Mouse (Mus musculus) thymus, adult 2 months (tissue): ENCODE results near the gene Cngb1. TPM values are rescaled to one million over a fixed set of nuclear protein-coding genes. Genes with fewer than 3 reads are reported as not detected.

ENCODE experiments used
- DNase-seq: peaks from one replicate; pipeline ENCODE4 v3.0.0; 2021
- H3K27ac ChIP-seq: fragments of 200-500 bp; 2 replicates; pipeline ENCODE4 v1.5.1; 2012; ENCODE audit warnings: low read length, control low read depth; ENCODE audit not compliant: control insufficient read depth, insufficient read depth
- H3K27me3 ChIP-seq: fragments of 200-500 bp; 2 replicates; pipeline ENCODE4 v1.6.1; 2012; ENCODE audit warnings: mild to moderate bottlenecking, low read length, moderate library complexity, mixed read lengths; ENCODE audit not compliant: control insufficient read depth, insufficient read depth
- H3K36me3 ChIP-seq: fragments of 200-500 bp; 2 replicates; pipeline ENCODE4 v1.6.1; 2012; ENCODE audit warnings: mild to moderate bottlenecking, low read length, moderate library complexity; ENCODE audit not compliant: control insufficient read depth, insufficient read depth
- H3K4me1 ChIP-seq: fragments of 200-500 bp; replicated peaks from 2 replicates; pipeline ENCODE4 v1.6.1; 2012; ENCODE audit warnings: low read length; ENCODE audit not compliant: control insufficient read depth, insufficient read depth
- H3K4me3 ChIP-seq: fragments of 200-500 bp; 2 replicates; pipeline ENCODE4 v1.5.1; 2012; ENCODE audit warnings: mild to moderate bottlenecking, low read length, control low read depth, moderate library complexity; ENCODE audit not compliant: control insufficient read depth, insufficient read depth
- CTCF ChIP-seq: fragments of 200-500 bp; IDR thresholded peaks from 2 replicates; pipeline ENCODE4 v1.5.1; 2012; ENCODE audit warnings: mild to moderate bottlenecking, control low read depth, low read length, moderate library complexity, borderline replicate concordance; ENCODE audit not compliant: control insufficient read depth, poor library complexity, insufficient read depth; ENCODE audit errors: extremely low read depth
- POLR2A ChIP-seq: fragments of 200-500 bp; IDR thresholded peaks from 2 replicates; pipeline ENCODE4 v1.6.1; 2012; ENCODE audit warnings: mild to moderate bottlenecking, low read length, control low read depth, moderate library complexity; ENCODE audit not compliant: control insufficient read depth, poor library complexity, insufficient read depth; ENCODE audit errors: extremely low read depth
- WGBS: fragments of 180-500 bp; shearing (Covaris S2); methylation state at CpG from one replicate; pipeline ENCODE4 v1.1.7; 2018; 5-methylcytosine and 5-hydroxymethylcytosine counted together
- polyA plus RNA-seq: library from polyadenylated mRNA; depleted of rRNA; stranded (reverse); fragments of >200 nt; gene quantifications from 2 replicates; pipeline ENCODE4 v1.2.3, GENCODE M21; 2012

Gene Cngb1
- polyA plus RNA-seq, 1 experiment, result 0.94 TPM

DNA sequence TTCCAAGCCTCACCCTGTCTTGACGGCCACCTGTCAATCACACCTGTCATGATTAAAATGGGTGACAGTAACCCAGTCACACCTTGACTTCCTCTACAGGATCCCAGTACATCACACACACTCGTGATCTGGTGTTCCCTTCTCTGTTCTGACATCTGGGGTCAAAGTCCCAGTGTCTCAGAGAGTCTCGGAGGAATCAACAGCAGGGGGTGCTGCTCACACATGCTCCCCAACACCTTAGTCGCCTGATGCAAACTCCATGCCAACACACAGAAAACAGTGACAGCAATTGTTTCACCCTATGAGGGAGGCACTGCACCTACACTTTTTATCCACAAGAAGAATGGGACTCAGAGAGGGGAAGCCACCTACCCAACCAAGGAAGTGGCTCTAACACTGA is 56.5 kb downstream of the Cngb1 start:
- no peak for TF ChIP-seq CTCF
- TF ChIP-seq POLR2A, result no peak
- no peaks in the 10 kb centered on the region for H3K36me3 ChIP-seq
- H3K4me1 ChIP-seq, result peaks cover 22% of the 10 kb centered on the region
- no peak overlapping the region for H3K4me3 ChIP-seq
- DNase-seq, result peak; percentile 65
- H3K27ac ChIP-seq, result no peak overlapping the region
- H3K27me3 ChIP-seq, result no peaks in the 10 kb centered on the region
- 38% methylated on average over 4 of the region's 4 CpGs for WGBS

DNA sequence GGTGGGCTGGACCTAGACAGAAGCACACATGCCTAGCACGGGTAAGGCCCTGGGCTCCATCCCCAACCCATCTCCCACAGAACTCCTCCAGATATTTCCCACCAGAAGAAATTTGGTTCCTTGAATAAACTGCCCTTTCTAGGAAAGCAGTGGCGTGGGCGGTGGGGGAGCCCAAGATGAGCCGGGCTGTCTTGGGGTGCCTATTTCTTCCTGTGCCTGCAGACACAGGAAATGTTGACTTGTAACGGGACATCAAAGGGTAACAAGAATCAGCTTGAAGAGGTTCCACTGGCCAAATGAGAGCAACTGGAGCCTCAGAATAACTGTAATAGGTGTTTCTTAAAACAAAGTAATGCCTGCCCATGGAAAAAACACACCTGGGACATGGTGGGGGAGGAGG is 59.1 kb downstream of the Cngb1 start:
- DNase-seq, result peak; percentile 65
- Histone ChIP-seq H3K27ac (peak overlapping the region; percentile 66; the same call in 1 of the 2 replicates), H3K36me3 (no peaks in the 10 kb centered on the region), H3K27me3 (no peaks in the 10 kb centered on the region), H3K4me3 (no peak overlapping the region), H3K4me1 (peaks cover 28% of the 10 kb centered on the region)
- 5% methylated on average over 5 of the region's 5 CpGs for WGBS
- no peak for TF ChIP-seq CTCF
- TF ChIP-seq POLR2A, result no peak

DNA sequence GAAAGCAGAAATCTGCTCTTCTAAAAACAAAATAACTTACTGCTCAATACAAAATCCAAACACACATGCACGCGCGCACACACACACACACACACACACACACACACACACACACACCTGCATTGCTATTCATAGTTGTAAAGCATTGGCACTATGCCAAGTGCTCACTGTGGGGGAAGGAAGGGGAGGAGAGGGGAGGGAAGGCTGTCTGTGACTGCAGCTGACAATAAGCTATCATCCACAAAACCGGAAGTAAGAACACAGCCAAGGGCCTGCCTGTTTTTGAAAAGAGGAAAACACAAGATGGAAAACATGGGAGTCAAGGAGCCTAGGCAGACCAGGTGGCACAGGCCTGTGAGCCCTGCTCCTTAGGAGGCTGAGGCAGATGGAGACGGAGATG is 61.2 kb downstream of the Cngb1 start:
- peak; percentile 88 for DNase-seq
- peak overlapping the region; percentile 88 for H3K27ac ChIP-seq
- no peaks in the 10 kb centered on the region for H3K36me3 ChIP-seq
- WGBS, result 6% methylated on average over 5 of the region's 5 CpGs
- H3K4me1 ChIP-seq, result peaks cover 28% of the 10 kb centered on the region
- H3K4me3 ChIP-seq, result no peak overlapping the region
- TF ChIP-seq CTCF (no peak), POLR2A (no peak)
- no peaks in the 10 kb centered on the region for H3K27me3 ChIP-seq

DNA sequence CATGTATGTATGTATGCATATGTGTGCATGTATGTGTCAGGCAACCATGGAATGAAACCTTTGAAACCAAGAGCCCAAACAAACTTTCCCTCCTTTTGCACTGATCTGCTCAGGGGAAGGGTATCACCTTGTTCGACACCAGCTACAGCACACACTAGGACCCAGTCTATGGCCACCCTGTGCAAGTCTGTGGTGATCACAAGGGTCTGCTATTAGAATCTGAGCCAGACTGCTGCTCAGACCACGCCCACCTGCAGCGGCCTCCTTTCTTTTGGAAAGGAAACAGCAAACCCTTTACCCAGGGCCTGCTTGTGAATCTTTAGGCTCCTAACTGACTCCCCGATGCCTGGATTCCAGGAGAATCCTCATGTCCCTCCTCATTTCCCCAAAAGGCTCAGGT is 62.5 kb downstream of the Cngb1 start:
- Histone ChIP-seq H3K27ac (no peak overlapping the region), H3K27me3 (no peaks in the 10 kb centered on the region), H3K4me1 (peaks cover 27% of the 10 kb centered on the region), H3K36me3 (no peaks in the 10 kb centered on the region), H3K4me3 (no peak overlapping the region)
- no peak for DNase-seq
- TF ChIP-seq POLR2A, result no peak
- no peak for TF ChIP-seq CTCF
- WGBS, result 87% methylated on average over 4 of the region's 4 CpGs

DNA sequence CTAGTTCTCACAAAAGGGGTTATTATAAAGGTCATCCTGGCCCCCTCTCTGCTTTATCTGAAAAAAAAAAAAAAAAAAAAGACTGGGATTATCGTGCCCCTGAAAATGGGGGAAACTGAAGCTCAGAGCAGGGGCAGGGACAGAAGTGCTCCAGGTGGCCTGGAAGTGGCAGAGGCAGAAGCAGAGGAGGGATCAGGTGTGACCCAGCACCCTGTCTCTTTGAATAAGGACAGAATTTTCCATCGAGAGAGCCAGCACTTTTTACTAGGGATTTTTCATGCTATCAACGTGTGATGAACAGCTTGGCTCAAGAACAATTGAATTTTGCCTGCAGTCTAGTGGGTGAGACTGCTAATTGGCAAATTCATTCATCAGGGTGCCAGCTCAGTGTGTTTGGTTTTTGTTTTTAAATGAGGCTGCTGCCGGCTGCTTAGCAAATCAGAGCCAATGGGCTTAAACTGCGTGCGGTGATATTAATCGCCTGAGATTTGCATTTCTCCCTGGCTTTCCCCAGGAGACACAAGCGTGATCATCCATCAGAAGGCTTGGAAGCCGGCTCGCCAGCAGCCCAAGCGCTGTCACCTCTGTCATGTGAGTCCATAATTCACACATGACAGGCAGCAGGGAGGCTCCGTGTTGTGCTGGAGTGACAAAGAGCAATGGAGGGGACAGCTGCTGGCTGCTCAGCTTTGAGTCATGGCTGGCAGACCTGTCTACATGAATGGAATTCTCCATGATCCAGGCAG is 63.4 kb downstream of the Cngb1 start:
- 90% methylated on average over 12 of the region's 12 CpGs for WGBS
- no peaks in the 10 kb centered on the region for H3K36me3 ChIP-seq
- no peak overlapping the region for H3K4me3 ChIP-seq
- no peaks in the 10 kb centered on the region for H3K27me3 ChIP-seq
- peaks cover 23% of the 10 kb centered on the region for H3K4me1 ChIP-seq
- no peak overlapping the region for H3K27ac ChIP-seq
- no peak for TF ChIP-seq POLR2A
- TF ChIP-seq CTCF, result no peak
- DNase-seq, result no peak

DNA sequence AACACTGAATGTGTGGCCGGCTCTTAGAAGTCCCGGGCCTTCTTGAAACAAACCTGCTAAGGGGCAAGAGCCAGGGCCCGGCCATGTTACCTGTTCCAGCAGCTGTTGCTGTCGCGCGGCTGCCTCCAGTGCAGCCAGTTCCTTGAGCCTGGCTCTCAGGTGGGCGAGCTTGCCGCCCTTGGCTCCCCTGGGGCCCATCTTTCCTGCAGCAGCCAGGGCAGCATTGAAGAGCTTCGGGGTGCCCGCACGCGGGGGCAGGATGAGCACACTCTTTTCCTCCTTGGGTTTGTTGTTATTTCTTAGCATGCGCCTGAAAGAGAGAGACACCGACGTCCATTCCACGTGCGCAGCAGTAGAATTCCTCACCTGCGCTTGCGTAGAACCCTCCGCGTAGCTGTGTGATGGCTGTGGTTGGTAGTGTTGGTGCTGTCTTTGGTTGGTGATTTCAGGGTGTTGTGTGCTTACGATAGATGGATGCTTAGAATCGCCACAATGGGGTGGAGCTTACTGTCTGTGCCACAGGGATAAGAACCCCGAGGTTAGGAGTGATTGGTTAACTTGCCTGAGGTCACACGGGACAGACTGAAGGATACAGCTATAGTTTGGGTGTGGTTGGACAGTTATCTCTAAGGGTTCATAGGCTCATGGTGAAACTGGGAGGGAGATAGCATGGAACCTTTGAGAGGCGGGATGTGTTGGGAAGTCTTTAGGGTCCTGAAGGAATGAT is 64.1 kb downstream of the Cngb1 start:
- no peak for TF ChIP-seq CTCF
- WGBS, result 95% methylated on average over 26 of the region's 26 CpGs
- DNase-seq, result no peak
- H3K27ac ChIP-seq, result no peak overlapping the region
- H3K27me3 ChIP-seq, result no peaks in the 10 kb centered on the region
- peaks cover 16% of the 10 kb centered on the region for H3K4me1 ChIP-seq
- H3K36me3 ChIP-seq, result no peaks in the 10 kb centered on the region
- H3K4me3 ChIP-seq, result no peak overlapping the region
